Mouse (Mus musculus) cerebral cortex, adult 2 months (tissue): Measurements from ENCODE around the gene Foxo3.

Experiments
- WGBS: fragments of 180-500 bp; shearing (Covaris S2); methylation state at CpG from one replicate; pipeline ENCODE4 v1.1.7; 2018; 5-methylcytosine and 5-hydroxymethylcytosine counted together

Gene Foxo3

DNA sequence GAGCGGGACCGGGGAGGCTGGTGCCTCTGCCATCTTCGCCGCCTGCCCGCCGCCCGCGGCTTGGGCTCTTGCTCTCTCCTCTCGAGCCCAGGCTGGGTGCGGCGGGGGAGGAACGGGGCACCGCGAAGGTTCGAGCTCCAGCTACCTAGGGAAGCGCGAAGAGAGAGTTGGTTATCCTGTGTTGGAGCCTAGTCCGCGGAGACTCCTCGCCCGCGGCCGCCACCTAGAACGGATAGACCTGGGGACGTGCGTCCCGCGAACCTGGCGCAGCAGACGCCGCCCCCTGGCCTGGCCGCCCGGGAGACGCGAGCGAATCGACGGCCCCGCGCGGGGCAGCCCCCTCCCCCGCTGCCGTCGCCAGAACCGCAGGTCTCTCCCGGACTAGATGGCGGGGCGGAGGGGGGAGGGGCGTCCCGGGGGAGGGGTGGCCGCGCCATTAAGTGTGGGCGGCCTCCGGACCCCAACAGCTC lies 1.1 kb downstream of the Foxo3 start:
- under 1% methylated on average over 53 of the region's 54 CpGs for WGBS

DNA sequence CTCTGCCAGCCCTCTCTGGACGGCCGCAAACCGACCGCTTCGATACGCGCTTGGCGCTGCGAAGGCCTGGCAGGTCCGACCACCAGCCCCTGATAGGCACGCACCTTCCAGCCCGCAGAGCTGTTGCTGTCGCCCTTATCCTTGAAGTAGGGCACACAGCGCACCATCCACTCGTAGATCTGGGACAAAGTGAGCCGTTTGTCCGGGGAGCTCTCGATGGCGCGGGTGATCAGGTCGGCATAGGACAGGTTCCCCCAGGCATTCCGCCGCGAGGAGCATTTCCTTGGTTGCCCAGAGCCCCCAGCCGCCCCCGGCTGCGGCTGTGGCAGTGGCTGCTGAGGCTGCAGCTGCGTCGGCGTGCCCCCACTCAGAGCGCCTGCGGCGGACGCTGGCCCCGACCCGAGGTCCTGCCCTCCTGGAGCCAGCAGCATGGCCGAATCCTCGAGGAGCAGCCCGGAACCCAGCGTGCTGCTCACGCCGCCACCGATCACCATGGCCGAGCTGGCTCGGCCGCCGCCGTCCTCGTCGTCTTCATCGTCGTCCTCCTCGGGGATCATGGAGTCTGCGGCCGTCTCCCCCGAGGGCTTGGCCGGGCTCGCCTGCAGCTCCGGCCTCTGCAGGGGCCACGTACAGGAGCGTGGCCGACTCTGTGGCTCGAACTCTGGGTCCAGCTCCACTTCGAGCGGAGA lies 1.7 kb downstream of the Foxo3 start:
- WGBS, result 12% methylated on average over 65 of the region's 65 CpGs

- 19% methylated on average over 21 of the region's 21 CpGs for WGBS
Observed at GRCm38 (mm10) chr10:42273760-42274691, 2.5 kb downstream of the Foxo3 start.

GRCm38 (mm10) chr10:42273403-42273759 lies 3.2 kb downstream of the Foxo3 start:
- WGBS, result 66% methylated on average over 6 of the region's 6 CpGs

DNA sequence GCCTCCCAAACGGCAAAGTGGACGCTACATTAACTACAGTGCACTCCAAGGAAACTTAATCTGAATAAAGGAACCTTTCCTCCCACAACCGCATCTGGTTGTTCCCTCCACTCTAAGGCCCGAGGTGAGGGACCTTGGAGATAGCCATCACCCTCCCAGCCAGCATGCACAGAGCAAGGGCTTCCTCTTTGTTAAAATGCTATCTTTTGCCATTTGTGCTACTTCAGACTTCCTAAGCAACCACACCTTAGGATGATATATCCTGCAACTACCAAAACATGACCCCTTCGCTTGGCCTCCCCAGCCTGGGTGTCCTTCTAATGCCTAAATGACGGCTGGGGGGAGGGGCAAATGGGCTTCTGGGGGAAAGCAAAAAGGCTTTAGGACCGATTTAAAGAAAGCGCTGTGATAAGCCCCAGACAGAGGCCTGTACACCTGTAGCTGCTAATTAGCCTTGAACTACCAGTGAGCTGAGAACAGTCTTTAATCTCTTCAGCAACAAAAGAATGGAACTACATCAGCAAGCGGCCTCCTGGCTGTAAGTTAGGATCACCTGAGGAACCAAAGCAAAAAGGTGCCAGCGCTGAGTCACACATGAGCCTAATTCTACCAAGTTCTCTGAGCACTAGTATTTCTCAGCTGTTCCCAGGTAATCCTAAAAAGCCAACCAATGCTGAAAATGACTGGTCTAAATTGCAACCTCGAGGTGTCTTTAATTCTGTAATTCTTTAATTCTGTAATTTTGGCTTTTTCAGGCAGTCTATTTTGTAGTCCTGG lies 4.9 kb downstream of the Foxo3 start:
- 67% methylated on average over 11 of the region's 11 CpGs for WGBS

DNA sequence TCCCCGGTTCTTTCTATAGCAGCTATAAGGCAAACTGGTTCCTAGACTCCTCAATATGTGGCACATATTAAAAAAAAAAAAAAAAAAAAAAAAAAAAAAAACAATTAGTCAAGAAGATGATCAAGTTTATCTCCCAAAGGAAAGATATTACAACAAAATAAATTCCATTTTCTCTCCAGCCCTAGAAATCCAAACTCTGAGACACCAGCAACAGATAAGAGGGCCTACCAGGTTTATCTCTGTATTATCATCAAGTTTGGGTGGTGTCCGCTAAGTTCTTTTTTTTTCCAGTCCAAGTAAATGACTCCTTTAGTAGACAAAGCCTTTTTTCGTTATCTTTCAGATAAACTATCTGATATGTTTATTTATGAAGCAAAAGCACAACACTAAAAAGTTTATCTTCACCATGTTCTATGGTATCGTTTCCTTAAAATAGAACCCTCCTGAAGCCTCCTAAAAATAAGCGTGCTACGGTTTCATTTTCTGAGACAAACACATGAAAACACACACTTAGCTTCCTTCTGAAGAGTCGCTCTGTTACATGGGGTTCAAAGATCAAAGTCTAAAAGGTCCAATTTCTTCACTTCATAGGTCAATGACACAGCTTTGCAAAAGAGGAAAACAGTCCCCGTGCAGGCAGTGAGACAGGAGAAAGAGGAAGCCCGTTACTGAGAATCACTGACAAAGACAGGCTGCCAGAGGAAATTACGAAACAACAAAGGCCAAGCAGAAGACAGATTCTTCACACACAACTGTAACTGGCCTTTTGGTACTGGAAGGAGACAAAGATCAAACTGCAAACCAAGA lies 6.1 kb downstream of the Foxo3 start:
- 44% methylated on average over 10 of the region's 10 CpGs for WGBS

DNA sequence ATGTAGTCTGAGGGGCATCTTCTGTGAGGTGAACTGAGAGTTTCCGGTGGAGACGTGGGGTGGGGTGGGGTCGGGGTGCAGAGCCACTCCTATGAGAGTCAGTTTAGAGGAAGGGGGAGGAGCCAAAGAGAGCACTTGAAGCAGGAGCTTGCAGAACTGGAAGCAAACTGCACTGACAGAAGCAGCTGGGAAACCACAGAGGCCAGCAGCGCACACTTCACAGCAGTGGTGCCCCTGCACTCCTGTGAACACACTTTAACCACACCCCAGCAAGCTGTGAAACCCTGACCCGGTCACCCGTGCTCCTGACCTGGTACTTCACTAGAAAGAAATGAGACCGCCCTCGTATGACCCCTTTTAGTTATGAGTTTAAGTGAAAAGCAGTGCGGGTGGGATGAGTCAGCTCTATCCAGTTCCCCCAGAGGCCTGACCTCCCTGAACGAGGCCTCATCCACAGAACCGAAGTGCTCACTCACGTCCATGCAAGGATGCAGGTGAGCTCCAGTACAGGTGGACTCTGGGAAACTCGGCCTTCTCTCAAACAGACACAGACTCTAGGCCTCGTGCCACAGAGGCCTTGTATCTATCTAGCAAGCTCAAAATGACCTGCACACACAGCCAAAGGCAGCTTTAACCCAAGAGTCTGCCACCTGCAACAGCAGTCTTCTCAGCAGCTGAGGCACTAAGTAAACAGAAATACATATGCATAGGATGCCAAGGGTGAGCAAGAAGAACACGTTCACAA lies 7.1 kb downstream of the Foxo3 start:
- WGBS, result 66% methylated on average over 15 of the region's 15 CpGs

GRCm38 (mm10) chr10:42267811-42268545 lies 8.6 kb downstream of the Foxo3 start:
- 62% methylated on average over 5 of the region's 5 CpGs for WGBS

DNA sequence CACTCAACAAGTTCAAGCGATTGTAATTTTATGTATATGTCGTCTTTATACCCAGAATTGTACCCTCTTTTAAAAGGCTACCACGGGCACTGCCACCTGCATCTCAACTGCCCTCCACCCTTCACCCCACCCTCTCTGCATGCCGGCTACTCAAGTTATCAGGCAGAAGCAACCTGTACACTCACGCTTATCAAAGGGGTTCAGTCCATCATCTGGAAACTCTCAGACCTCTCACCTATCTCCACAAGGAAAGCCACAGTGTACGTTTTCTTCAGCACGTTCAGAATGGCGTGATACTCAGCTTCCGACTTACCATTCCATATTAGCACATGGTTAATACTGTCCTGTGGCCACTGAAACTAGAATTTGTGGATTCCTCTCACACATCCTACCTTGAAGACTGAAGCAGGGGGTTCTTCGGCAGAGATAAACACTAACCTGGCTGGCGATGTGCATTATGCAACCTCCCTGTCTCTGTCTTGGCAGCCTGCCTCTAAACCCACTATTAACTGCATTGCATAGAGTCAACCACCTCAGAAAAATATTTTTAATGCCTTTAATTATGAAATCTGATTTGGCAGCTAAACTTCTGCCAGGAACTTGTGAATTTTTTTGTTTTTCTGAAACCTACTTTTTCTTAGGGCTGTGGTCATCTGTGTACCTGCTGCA lies 11.4 kb downstream of the Foxo3 start:
- WGBS, result 91% methylated on average over 11 of the region's 11 CpGs

GRCm38 (mm10) chr10:42264195-42264594 lies 12.4 kb downstream of the Foxo3 start:
- 86% methylated on average over 5 of the region's 5 CpGs for WGBS

GRCm38 (mm10) chr10:42263701-42264100 lies 12.9 kb downstream of the Foxo3 start:
- 86% methylated on average over 8 of the region's 8 CpGs for WGBS

DNA sequence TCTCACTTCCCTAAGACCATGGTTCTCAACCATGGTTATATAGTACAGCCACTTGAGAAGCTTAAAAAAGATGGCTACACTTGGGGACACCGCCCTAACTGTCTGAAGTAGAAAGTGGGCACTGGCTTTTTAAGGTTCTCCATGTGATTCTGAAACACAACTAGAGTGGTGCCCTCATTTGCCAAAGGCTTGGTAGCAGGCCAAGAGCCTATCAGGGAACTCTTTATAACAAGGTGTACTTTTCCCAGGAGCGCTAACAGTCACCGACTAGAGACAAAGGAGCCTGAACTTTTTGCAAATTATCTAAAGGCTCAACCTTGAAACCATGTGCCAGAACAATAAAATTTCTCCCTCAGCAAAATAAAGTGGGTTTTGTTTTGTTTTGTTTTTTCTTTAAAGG lies 14.5 kb downstream of the Foxo3 start:
- 69% methylated on average over 3 of the region's 3 CpGs for WGBS

- WGBS, result 75% methylated on average over 8 of the region's 8 CpGs
Observed at GRCm38 (mm10) chr10:42261103-42261502, 15.5 kb downstream of the Foxo3 start.

DNA sequence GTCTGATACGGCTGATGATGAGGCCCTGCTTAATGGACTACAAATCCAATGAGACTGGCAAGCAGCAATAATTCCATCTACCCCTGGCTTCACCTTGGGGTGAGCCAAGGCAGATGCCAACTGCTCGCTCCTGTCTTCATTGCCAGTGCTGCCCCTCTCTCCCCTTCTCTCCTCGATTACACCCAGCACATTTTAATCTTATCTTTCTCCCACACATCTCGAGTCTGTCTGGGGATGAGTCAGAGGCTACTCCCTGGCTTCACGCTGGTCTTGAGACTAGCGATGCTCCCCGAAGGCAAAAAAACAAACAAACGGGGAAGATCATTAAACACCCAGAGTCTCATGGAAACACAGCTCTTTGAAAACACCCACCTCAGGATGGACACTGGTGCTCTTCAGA lies 16.0 kb downstream of the Foxo3 start:
- WGBS, result 38% methylated on average over 8 of the region's 8 CpGs

GRCm38 (mm10) chr10:42259602-42260001 lies 17.0 kb downstream of the Foxo3 start:
- WGBS, result 74% methylated on average over 4 of the region's 4 CpGs

DNA sequence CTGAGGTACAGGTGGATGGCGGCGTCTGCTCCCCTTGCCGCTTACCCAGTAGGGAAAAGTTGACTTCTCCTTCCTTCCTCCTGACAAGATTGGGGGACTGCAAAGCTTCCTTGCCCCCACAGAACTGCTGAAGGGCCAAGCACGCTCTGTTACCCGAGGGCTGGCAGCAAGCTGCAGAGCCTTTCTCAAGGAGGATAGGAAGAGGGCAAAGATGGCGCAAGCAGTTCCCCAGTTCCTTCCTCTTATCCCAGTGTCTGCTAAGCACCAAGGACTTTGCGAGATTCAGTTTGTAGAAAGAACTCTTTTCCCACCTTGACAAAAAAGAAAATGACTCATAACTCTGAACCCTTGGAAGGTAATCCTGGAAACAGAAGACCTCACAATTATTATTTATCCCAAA lies 18.6 kb downstream of the Foxo3 start:
- WGBS, result 91% methylated on average over 7 of the region's 7 CpGs

DNA sequence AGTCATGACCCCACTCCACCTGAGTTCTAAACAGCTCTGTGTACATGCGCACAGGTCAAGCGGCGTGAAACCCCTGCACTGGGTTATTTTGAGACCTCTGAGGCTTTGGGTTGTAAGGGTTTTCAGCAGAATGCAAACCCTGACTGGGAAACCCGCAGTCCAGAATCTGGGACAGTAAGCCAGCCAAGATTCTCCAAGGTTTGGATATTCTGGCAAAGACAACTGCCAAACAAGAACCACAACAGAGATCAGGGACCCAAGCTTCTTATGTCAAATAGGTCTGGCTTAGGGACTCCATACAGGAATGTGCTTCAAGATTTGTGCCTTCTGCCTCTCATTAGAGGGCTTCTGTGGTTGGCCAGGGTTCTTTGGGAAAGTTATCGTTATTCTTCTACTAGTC lies 21.8 kb downstream of the Foxo3 start:
- 81% methylated on average over 5 of the region's 5 CpGs for WGBS

- 52% methylated on average over 8 of the region's 8 CpGs for WGBS
Observed at GRCm38 (mm10) chr10:42251749-42252323, 24.7 kb downstream of the Foxo3 start.

- WGBS, result 34% methylated on average over 7 of the region's 7 CpGs
Observed at GRCm38 (mm10) chr10:42251203-42251602, 25.4 kb downstream of the Foxo3 start.
